In genomic region chr9:114088885-114089284, GRCm38 (mm10) we compare ENCODE assay signal across 7 mouse cellular contexts. TPM values are rescaled to one million over a fixed set of nuclear protein-coding genes. Genes with fewer than 3 reads are reported as not detected.
ATAC-seq lines count a peak whose summit lies in the region.
"Had no signal": no experiment of that assay in that cellular context is flagged by ENCODE, and none has a peak within 500 bp of the region (broad histone marks: within the 10 kb centered on the region; RNA-seq: fewer than 3 reads in every experiment).

No protein-coding gene starts in this region.

- peak; percentile 60; the same call in 1 of the 2 replicates for ATAC-seq in common myeloid progenitor, adult 5-6 weeks (replicated peaks; ENCODE audit: low read depth, poor library complexity, severe bottlenecking)
- ATAC-seq in granulocyte monocyte progenitor cell, adult 5-6 weeks (replicated peaks; ENCODE audit: poor library complexity, severe bottlenecking), result peak; percentile 60
- peak; percentile 47 for ATAC-seq in megakaryocyte, adult 5-6 weeks (ENCODE audit: poor library complexity, severe bottlenecking)
- peak; percentile 56 for ATAC-seq in megakaryocyte progenitor cell, adult 5-6 weeks (replicated peaks; ENCODE audit: poor library complexity)
- peak; percentile 74 for ATAC-seq in megakaryocyte-erythroid progenitor cell, adult 5-6 weeks (replicated peaks; ENCODE audit: low FRiP score, low TSS enrichment, poor library complexity, severe bottlenecking)

RNA-seq across cellular contexts. Expression of gene Susd5, which starts 31.9 kb away (rescaled TPM):
- total RNA-seq in common myeloid progenitor, adult 5-6 weeks (2017), result not detected in 2 replicates
- not detected in 2 replicates for total RNA-seq in granulocyte monocyte progenitor cell, adult 5-6 weeks (2014; fragmentation: Nextera tagmentation)
- not detected in 2 replicates for total RNA-seq in granulocyte monocyte progenitor cell, adult 5-6 weeks (2017)
- 0.32 TPM in 1 of 2 replicates, not detected in the other for total RNA-seq in megakaryocyte, adult 5-6 weeks (2015)
- not detected in 2 replicates for total RNA-seq in megakaryocyte, adult 5-6 weeks (2017)
- total RNA-seq in megakaryocyte progenitor cell, adult 5-6 weeks (2015), result not detected in 2 replicates
- not detected in 2 replicates for total RNA-seq in megakaryocyte progenitor cell, adult 5-6 weeks (2017)
- not detected in 2 replicates for total RNA-seq in megakaryocyte-erythroid progenitor cell, adult 5-6 weeks (2014; fragmentation: Nextera tagmentation)
- not detected in 2 replicates for total RNA-seq in megakaryocyte-erythroid progenitor cell, adult 5-6 weeks (2017)
- total RNA-seq: CH12.LX, MEL had no signal

RNA-seq across cellular contexts. Expression of gene Fbxl2, which starts 42.9 kb away (rescaled TPM):
- total RNA-seq in common myeloid progenitor, adult 5-6 weeks (2017), result 0.49 and 0.78 TPM in 2 replicates
- total RNA-seq in granulocyte monocyte progenitor cell, adult 5-6 weeks (2014; fragmentation: Nextera tagmentation), result 0.75 and 6.0 TPM in 2 replicates
- 0.39 and 0.98 TPM in 2 replicates for total RNA-seq in granulocyte monocyte progenitor cell, adult 5-6 weeks (2017)
- 3.5 TPM in 2 replicates for total RNA-seq in megakaryocyte, adult 5-6 weeks (2015)
- 3.8 and 6.7 TPM in 2 replicates for total RNA-seq in megakaryocyte, adult 5-6 weeks (2017)
- 0.67 and 1.9 TPM in 2 replicates for total RNA-seq in megakaryocyte progenitor cell, adult 5-6 weeks (2015)
- total RNA-seq in megakaryocyte progenitor cell, adult 5-6 weeks (2017), result 1.0 and 2.0 TPM in 2 replicates
- total RNA-seq in megakaryocyte-erythroid progenitor cell, adult 5-6 weeks (2014; fragmentation: Nextera tagmentation), result 2.6 and 4.0 TPM in 2 replicates
- 1.3 and 1.8 TPM in 2 replicates for total RNA-seq in megakaryocyte-erythroid progenitor cell, adult 5-6 weeks (2017)

Comparison
In these comparisons a context has a peak if more than half of its experiments do, and no peak if none do; other contexts are left out.
1. Peak in every context shown above with its lines: ATAC-seq.